Mouse (Mus musculus) adrenal gland, postnatal 0 days (tissue): ENCODE data around the gene Gpx4. TPM values are rescaled to one million over a fixed set of nuclear protein-coding genes. Genes with fewer than 3 reads are reported as not detected.

Source experiments
- polyA plus RNA-seq: library from polyadenylated mRNA; unstranded; fragments of >200 nt; fragmentation: Nextera tagmentation; extraction: Ambion mirVana; gene quantifications from 2 replicates; pipeline ENCODE4 v1.2.1, GENCODE M21; 2015

Gene Gpx4
- 1,645 and 2,206 TPM in 2 replicates for polyA plus RNA-seq

DNA sequence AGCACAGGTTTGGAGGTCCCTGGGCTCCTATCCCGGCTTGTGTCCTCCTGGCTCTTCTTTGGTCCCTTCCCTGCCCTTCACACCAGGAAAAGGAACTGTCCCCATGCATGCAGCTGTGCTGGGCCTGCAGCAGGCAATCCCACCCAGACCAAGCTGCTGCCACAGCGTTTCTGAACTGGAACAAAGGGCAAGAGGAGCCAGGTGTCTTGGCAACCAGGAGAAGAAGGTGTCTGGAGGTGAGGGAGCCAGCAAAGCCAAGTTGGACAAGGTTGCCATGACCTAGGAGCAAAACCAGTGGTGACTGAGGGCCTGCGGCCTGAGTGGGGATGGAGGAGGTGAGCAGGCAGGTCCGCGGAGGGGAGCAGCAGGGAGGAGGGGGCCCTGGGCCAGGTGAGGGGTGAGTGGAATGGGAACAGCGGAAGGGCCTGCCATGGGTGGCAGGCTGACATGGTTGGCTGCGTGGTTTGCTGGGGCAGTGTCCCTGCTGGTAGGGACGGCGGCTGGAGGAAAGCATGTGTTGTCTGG lies at the start of gene Gpx4:
Gpx4 (plus strand) TSS at position 126 of the 525 bp plus-strand sequence.

DNA sequence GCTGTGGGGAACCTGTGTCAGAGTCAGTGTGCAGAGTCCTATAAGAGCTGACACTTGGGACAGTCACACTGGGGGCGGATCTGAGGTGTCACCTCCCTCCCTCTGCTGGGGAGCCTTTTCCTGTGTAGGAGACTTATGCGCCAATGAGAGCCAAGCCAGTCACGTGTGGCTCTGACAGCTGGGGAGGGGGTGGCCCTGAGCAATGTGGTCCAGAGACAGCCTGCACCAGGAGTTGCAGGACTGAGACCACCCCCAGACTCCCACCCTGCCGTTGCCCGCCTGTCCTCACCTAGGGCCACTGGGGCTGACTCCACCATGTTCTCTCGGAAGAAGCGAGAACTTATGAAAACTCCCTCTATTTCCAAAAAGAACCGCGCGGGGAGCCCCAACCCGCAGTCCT lies 30.5 kb upstream of the Gpx4 start, which contains the start of gene Arhgap45:
Arhgap45 (plus strand) TSS at position 143 of the 400 bp plus-strand sequence.

DNA sequence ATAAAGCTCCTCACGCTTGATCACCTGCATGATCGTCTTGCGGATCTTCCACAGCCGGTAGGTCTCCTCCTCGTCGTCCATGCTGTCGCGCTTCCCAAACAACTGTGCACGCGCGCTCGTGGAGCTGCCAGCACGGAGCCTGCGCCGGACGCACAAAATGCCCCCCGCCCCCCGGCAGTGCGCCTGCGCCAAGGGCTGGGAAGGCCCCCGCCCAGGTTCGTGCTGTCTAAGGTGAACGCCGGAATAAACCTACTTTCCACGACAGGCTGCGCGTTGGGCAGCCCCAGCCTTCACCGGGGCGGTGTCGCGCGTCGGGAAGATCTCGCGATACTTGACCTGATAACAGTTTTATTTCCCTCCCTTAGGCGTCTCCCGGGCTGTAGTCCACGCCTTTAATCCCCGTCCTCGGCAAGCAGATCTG lies 7.4 kb upstream of the Gpx4 start, which contains the start of gene Polr2e:
Polr2e (minus strand) TSS at position 237 of the 421 bp plus-strand sequence.

DNA sequence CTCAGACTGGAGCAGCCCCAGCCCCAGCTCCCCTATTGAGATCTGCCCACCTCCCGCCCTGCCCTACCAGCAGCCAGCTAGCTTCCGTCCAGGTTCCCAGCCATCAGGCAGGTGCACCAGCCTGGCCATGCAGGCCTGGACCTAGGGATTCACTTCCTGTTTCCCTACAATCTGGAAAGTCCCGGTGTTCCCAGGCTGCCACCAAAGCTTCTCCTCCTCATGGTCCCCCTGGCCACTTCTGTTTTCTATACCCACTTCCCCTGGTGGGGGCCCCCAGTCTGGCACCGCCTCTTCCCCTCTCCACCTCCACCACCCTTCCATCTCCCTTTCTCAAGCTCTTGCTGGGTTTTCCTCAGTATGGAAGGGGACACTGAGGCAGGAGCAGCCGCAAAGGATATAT lies 58.5 kb downstream of the Gpx4 start, which contains the start of gene Sbno2:
Sbno2 (minus strand) TSS at position 112 of the 400 bp plus-strand sequence.

Other genes with a start within 250 kb of the Gpx4 start
- gene Misp, start 226.2 kb upstream of the Gpx4 start, polyA plus RNA-seq: 1.1 TPM in 2 replicates
- 85.9 and 118 TPM in 2 replicates for gene Ptbp1, start 192.7 kb upstream of the Gpx4 start, polyA plus RNA-seq
- 8.3 and 10.4 TPM in 2 replicates for gene Prtn3, start 172.7 kb upstream of the Gpx4 start, polyA plus RNA-seq
- gene Plppr3, start 172.5 kb upstream of the Gpx4 start, polyA plus RNA-seq: 21.3 and 54.6 TPM in 2 replicates
- 8.1 and 10.4 TPM in 2 replicates for gene Elane, start 160.9 kb upstream of the Gpx4 start, polyA plus RNA-seq
- 0.96 and 5.3 TPM in 2 replicates for gene Cfd, start 156.3 kb upstream of the Gpx4 start, polyA plus RNA-seq
- 28.5 and 37.7 TPM in 2 replicates for gene Med16, start 138.2 kb upstream of the Gpx4 start, polyA plus RNA-seq
- gene Gm26602, start 136.3 kb upstream of the Gpx4 start, polyA plus RNA-seq: 8.4 and 15.7 TPM in 2 replicates
- 0.77 and 1.0 TPM in 2 replicates for gene Kiss1r, start 130.2 kb upstream of the Gpx4 start, polyA plus RNA-seq
- 81.3 and 98.1 TPM in 2 replicates for gene R3hdm4, start 126.0 kb upstream of the Gpx4 start, polyA plus RNA-seq
- gene Arid3a, start 120.1 kb upstream of the Gpx4 start, polyA plus RNA-seq: 1.7 and 2.8 TPM in 2 replicates
- 53.4 and 76.1 TPM in 2 replicates for gene Wdr18, start 87.0 kb upstream of the Gpx4 start, polyA plus RNA-seq
- 0.11 and 0.16 TPM in 2 replicates for gene Grin3b, start 76.5 kb upstream of the Gpx4 start, polyA plus RNA-seq
- 19.3 and 25.0 TPM in 2 replicates for gene Tmem259, start 62.8 kb upstream of the Gpx4 start, polyA plus RNA-seq
- 57.9 and 65.3 TPM in 2 replicates for gene Cnn2, start 58.6 kb upstream of the Gpx4 start, polyA plus RNA-seq
- 5.5 and 5.7 TPM in 2 replicates for gene Abca7, start 50.7 kb upstream of the Gpx4 start, polyA plus RNA-seq
- gene Arhgap45, start 30.5 kb upstream of the Gpx4 start, polyA plus RNA-seq: 4.9 and 6.0 TPM in 2 replicates
- 156 and 175 TPM in 2 replicates for gene Polr2e, start 7.4 kb upstream of the Gpx4 start, polyA plus RNA-seq
- 7.0 and 17.7 TPM in 2 replicates for gene Sbno2, start 58.4 kb downstream of the Gpx4 start, polyA plus RNA-seq
- 10.7 and 13.5 TPM in 2 replicates for gene Stk11, start 68.6 kb downstream of the Gpx4 start, polyA plus RNA-seq
- gene Atp5d, start 91.5 kb downstream of the Gpx4 start, polyA plus RNA-seq: 381 and 502 TPM in 2 replicates
- gene Cbarp, start 93.7 kb downstream of the Gpx4 start, polyA plus RNA-seq: 9.5 and 12.7 TPM in 2 replicates
- gene Midn, start 101.1 kb downstream of the Gpx4 start, polyA plus RNA-seq: 9.1 and 14.6 TPM in 2 replicates
- 298 and 357 TPM in 2 replicates for gene Cirbp, start 118.8 kb downstream of the Gpx4 start, polyA plus RNA-seq
- gene 1600002K03Rik, start 125.8 kb downstream of the Gpx4 start, polyA plus RNA-seq: 23.0 and 26.5 TPM in 2 replicates
- 13.9 and 14.2 TPM in 2 replicates for gene Efna2, start 132.3 kb downstream of the Gpx4 start, polyA plus RNA-seq
- 26.2 TPM in 2 replicates for gene Mum1, start 179.3 kb downstream of the Gpx4 start, polyA plus RNA-seq
- gene Ndufs7, start 202.0 kb downstream of the Gpx4 start, polyA plus RNA-seq: 325 and 379 TPM in 2 replicates
- gene Gamt, start 213.8 kb downstream of the Gpx4 start, polyA plus RNA-seq: 79.8 and 194 TPM in 2 replicates
- 25.3 and 33.2 TPM in 2 replicates for gene Dazap1, start 214.3 kb downstream of the Gpx4 start, polyA plus RNA-seq
- 722 and 992 TPM in 2 replicates for gene Rps15, start 245.3 kb downstream of the Gpx4 start, polyA plus RNA-seq
- gene Apc2, start 248.8 kb downstream of the Gpx4 start, polyA plus RNA-seq: 5.2 and 14.1 TPM in 2 replicates